Mouse (Mus musculus): ENCODE measurements around the gene Ddx19b. TPM values are rescaled to one million over a fixed set of nuclear protein-coding genes. Genes with fewer than 3 reads are reported as not detected.

Ddx19b gene
- total and polyA plus RNA-seq, 3 experiments = 3.2 to 10.3 (median 10.3) TPM

- Histone ChIP-seq H3K27ac (no peak overlapping the region), H3K4me3 (no peak overlapping the region), H3K79me2 (replicated peaks; ENCODE audit: control insufficient read depth, insufficient read depth, low read length) (no peaks in the 10 kb centered on the region), H3K27me3 (ENCODE audit: control insufficient read depth, insufficient read depth, low read length) (no peaks in the 10 kb centered on the region), H3K36me3 (ENCODE audit: control insufficient read depth, insufficient read depth, low read length) (no peaks in the 10 kb centered on the region), H3K9ac (ENCODE audit: low read depth, low read length) (no peak overlapping the region), H3K4me1 (ENCODE audit: control insufficient read depth, insufficient read depth, low read length) (no peaks in the 10 kb centered on the region)
- DNase-seq = no peak
- 95% methylated on average over 7 of the region's 7 CpGs for WGBS
- TF ChIP-seq POLR2A (IDR thresholded peaks at IDR 0.05; ENCODE audit: insufficient read depth, low read depth, low read length) = no peak
- TF ChIP-seq EP300 (IDR thresholded peaks at IDR 0.05; ENCODE audit: insufficient read depth, low read depth, low read length) = no peak
- no peak for TF ChIP-seq CTCF (IDR thresholded peaks at IDR 0.05)
- intact Hi-C loops (cut with DNase I) = no loop called here
These were observed 17.6 kb upstream of the Ddx19b start for GRCm38 (mm10) chr8:111049106-111049505.

- intact Hi-C loops (cut with DNase I) = no loop called here
- 96% methylated on average over 2 of the region's 2 CpGs for WGBS
- Histone ChIP-seq H3K4me3 (no peak overlapping the region), H3K4me1 (ENCODE audit: control insufficient read depth, insufficient read depth, low read length) (no peaks in the 10 kb centered on the region), H3K36me3 (ENCODE audit: control insufficient read depth, insufficient read depth, low read length) (no peaks in the 10 kb centered on the region), H3K27me3 (ENCODE audit: control insufficient read depth, insufficient read depth, low read length) (no peaks in the 10 kb centered on the region), H3K27ac (no peak overlapping the region), H3K9ac (ENCODE audit: low read depth, low read length) (no peak overlapping the region), H3K79me2 (replicated peaks; ENCODE audit: control insufficient read depth, insufficient read depth, low read length) (no peaks in the 10 kb centered on the region)
- peak; percentile 31; the same call in 1 of the 2 replicates for TF ChIP-seq CTCF (IDR thresholded peaks at IDR 0.05)
- TF ChIP-seq EP300 (IDR thresholded peaks at IDR 0.05; ENCODE audit: insufficient read depth, low read depth, low read length) = no peak
- no peak for DNase-seq
These were observed 17.1 kb upstream of the Ddx19b start for GRCm38 (mm10) chr8:111048694-111049093.

- no peak overlapping the region for H3K27ac ChIP-seq
- H3K27me3 ChIP-seq (ENCODE audit: control insufficient read depth, insufficient read depth, low read length) = no peaks in the 10 kb centered on the region
- intact Hi-C loops (cut with DNase I) = no loop called here
- no peak for TF ChIP-seq POLR2A (IDR thresholded peaks at IDR 0.05; ENCODE audit: insufficient read depth, low read depth, low read length)
- peak; percentile 37 for TF ChIP-seq CTCF (IDR thresholded peaks at IDR 0.05)
- TF ChIP-seq EP300 (IDR thresholded peaks at IDR 0.05; ENCODE audit: insufficient read depth, low read depth, low read length) = no peak
- DNase-seq = no peak
- no peaks in the 10 kb centered on the region for H3K36me3 ChIP-seq (ENCODE audit: control insufficient read depth, insufficient read depth, low read length)
- H3K4me3 ChIP-seq = no peak overlapping the region
- no peak overlapping the region for H3K9ac ChIP-seq (ENCODE audit: low read depth, low read length)
- no peaks in the 10 kb centered on the region for H3K79me2 ChIP-seq (replicated peaks; ENCODE audit: control insufficient read depth, insufficient read depth, low read length)
- H3K4me1 ChIP-seq (ENCODE audit: control insufficient read depth, insufficient read depth, low read length) = no peaks in the 10 kb centered on the region
- 32% methylated on average over 2 of the region's 2 CpGs for WGBS
These were observed 12.6 kb upstream of the Ddx19b start for GRCm38 (mm10) chr8:111044003-111044734.

GRCm38 (mm10) chr8:111042546-111042945, 11.0 kb upstream of the Ddx19b start:
- intact Hi-C loops (cut with DNase I) = no loop called here
- no peak for DNase-seq
- Histone ChIP-seq H3K79me2 (replicated peaks; ENCODE audit: control insufficient read depth, insufficient read depth, low read length) (no peaks in the 10 kb centered on the region), H3K27ac (no peak overlapping the region), H3K4me3 (no peak overlapping the region), H3K4me1 (ENCODE audit: control insufficient read depth, insufficient read depth, low read length) (no peaks in the 10 kb centered on the region), H3K36me3 (ENCODE audit: control insufficient read depth, insufficient read depth, low read length) (no peaks in the 10 kb centered on the region), H3K27me3 (ENCODE audit: control insufficient read depth, insufficient read depth, low read length) (no peaks in the 10 kb centered on the region), H3K9ac (ENCODE audit: low read depth, low read length) (no peak overlapping the region)
- TF ChIP-seq POLR2A (IDR thresholded peaks at IDR 0.05; ENCODE audit: insufficient read depth, low read depth, low read length) = no peak
- no peak for TF ChIP-seq CTCF (IDR thresholded peaks at IDR 0.05)
- no peak for TF ChIP-seq EP300 (IDR thresholded peaks at IDR 0.05; ENCODE audit: insufficient read depth, low read depth, low read length)
- WGBS = 94% methylated on average over 19 of the region's 19 CpGs

GRCm38 (mm10) chr8:111036591-111036990, 5.0 kb upstream of the Ddx19b start:
- no peaks in the 10 kb centered on the region for H3K27me3 ChIP-seq (ENCODE audit: control insufficient read depth, insufficient read depth, low read length)
- H3K79me2 ChIP-seq (replicated peaks; ENCODE audit: control insufficient read depth, insufficient read depth, low read length) = 0 out of 2 replicates have a peak, but pooled peaks cover 2% of the 10 kb centered on the region
- H3K36me3 ChIP-seq (ENCODE audit: control insufficient read depth, insufficient read depth, low read length) = peaks cover 5% of the 10 kb centered on the region; the same call in 1 of the 2 replicates
- H3K9ac ChIP-seq (ENCODE audit: low read depth, low read length) = no peak overlapping the region
- intact Hi-C loops (cut with DNase I) = no loop called here
- no peak overlapping the region for H3K4me3 ChIP-seq
- DNase-seq = no peak
- no peak overlapping the region for H3K27ac ChIP-seq
- H3K4me1 ChIP-seq (ENCODE audit: control insufficient read depth, insufficient read depth, low read length) = peaks cover 5% of the 10 kb centered on the region
- TF ChIP-seq EP300 (IDR thresholded peaks at IDR 0.05; ENCODE audit: insufficient read depth, low read depth, low read length) (no peak), POLR2A (IDR thresholded peaks at IDR 0.05; ENCODE audit: insufficient read depth, low read depth, low read length) (no peak), CTCF (IDR thresholded peaks at IDR 0.05) (no peak)
- 92% methylated on average over 15 of the region's 15 CpGs for whole genome bisulfite sequencing

GRCm38 (mm10) chr8:111034276-111034675, 2.7 kb upstream of the Ddx19b start:
- Histone ChIP-seq H3K79me2 (replicated peaks; ENCODE audit: control insufficient read depth, insufficient read depth, low read length) (0 out of 2 replicates have a peak, but pooled peaks cover 2% of the 10 kb centered on the region), H3K4me1 (ENCODE audit: control insufficient read depth, insufficient read depth, low read length) (peaks cover 5% of the 10 kb centered on the region), H3K9ac (ENCODE audit: low read depth, low read length) (peak overlapping the region; percentile 61), H3K27ac (peak overlapping the region; percentile 96), H3K36me3 (ENCODE audit: control insufficient read depth, insufficient read depth, low read length) (peaks cover 5% of the 10 kb centered on the region; the same call in 1 of the 2 replicates), H3K4me3 (peak overlapping the region; percentile 91), H3K27me3 (ENCODE audit: control insufficient read depth, insufficient read depth, low read length) (no peaks in the 10 kb centered on the region)
- intact Hi-C loops (cut with DNase I) = loop anchor here (2.0 kb wide), 1 partner anchor 23 kb away; the partner anchor contains the start of gene Exosc6
- no peak for TF ChIP-seq POLR2A (IDR thresholded peaks at IDR 0.05; ENCODE audit: insufficient read depth, low read depth, low read length)
- no peak for TF ChIP-seq CTCF (IDR thresholded peaks at IDR 0.05)
- no peak for TF ChIP-seq EP300 (IDR thresholded peaks at IDR 0.05; ENCODE audit: insufficient read depth, low read depth, low read length)
- DNase-seq = peak in 1 of 2 experiments; percentile 42
- 18% methylated on average over 12 of the region's 12 CpGs for WGBS
